Mouse (Mus musculus): Measurements from ENCODE around the gene Mpi.

Mpi gene

GRCm38 (mm10) chr9:57561711-57562099 lies 9.1 kb upstream of the Mpi start:
- no peak for DNase-seq (ENCODE audit: low read depth, low spot score)

DNA sequence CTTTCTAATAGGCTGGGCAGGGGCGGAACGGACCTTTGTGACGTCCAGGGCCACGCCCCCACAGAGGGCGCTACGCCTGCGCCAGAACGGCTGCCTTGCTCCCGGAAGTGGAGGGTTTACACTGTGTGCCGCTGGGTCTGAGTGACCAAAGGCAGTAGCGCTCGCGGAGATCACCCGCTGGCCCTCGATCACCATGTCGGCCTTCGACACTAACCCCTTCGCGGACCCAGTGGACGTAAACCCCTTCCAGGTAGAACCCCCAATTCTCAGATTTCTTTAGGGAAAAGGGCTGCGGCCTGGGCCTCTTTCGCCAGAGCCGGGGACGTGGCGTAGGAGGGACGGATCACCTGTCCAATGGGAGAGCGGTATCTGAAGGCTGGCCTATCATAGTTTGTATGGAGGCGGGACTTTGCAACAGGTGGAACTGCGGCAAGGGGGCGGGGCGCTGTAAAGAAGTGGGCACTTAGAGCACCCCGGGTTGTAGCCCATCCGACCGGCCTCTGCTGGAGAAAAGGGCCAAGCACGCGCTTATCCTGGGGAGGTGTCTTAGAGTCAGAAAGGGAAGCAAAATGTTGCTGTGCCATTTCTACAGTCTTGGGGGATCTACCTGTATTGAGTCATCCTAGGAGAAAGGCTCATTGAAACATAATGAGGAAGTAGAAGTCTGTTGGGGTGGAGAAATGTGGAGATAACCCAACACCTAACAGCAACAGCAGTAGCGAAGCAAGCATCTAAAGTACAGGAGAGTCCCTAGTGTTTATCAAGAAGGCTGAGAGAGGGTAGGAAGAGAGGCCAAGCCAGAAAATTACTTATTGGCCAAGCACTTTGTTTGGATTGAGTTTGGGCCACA lies 8.5 kb upstream of the Mpi start, which contains the start of gene Scamp2:
Gene Scamp2, plus strand, starts transcription at position 83 of the 850 bp plus-strand sequence.
- peak; percentile 93 for DNase-seq (ENCODE audit: low read depth, low spot score)

- no peak for DNase-seq (ENCODE audit: low read depth, low spot score)
These were observed 7.7 kb upstream of the Mpi start for GRCm38 (mm10) chr9:57560263-57560662.

GRCm38 (mm10) chr9:57559568-57559967 lies 7.0 kb upstream of the Mpi start:
- DNase-seq (ENCODE audit: low read depth, low spot score), result no peak

DNA sequence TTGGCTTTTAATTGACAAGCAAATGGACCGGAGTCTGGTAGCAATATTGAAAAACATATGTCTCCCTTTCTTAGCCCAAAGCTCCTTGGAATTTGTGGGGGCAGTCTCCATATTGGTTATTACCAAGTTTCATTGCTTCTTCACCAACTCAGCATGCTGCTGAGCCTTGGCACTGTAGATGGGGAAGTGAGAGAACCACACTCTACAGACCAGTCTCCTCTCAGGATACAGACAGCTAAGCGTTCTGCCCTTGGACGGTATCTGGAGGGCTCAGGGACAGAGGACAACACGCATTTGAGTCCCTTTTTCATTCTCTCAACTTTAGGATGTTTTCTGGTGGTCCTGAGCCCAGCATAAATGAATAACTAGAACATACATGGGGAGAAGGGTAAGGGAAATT lies 6.1 kb upstream of the Mpi start:
- DNase-seq (ENCODE audit: low read depth, low spot score), result no peak

GRCm38 (mm10) chr9:57557215-57557614 lies 4.7 kb upstream of the Mpi start:
- DNase-seq (ENCODE audit: low read depth, low spot score), result no peak

DNA sequence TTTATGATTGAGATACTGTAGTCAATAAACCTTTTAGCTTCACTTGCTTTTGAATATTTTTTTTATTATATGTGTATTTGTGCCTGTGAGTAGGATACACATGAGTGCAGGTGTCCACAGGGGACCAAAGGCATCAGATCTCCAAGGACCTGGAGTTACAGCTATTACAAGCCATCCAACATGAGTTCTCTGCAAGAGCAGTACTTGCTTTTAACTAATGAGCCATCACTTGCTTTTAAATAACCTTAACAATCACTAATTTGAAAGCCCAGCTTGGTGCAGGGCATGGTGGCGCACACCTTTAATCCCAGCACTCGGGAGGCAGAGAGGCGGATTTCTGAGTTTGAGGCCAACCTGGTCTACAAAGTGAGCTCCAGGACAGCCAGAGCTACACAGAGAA lies 2.2 kb upstream of the Mpi start:
- DNase-seq (ENCODE audit: low read depth, low spot score), result no peak

- no peak for DNase-seq (ENCODE audit: low read depth, low spot score)
These were observed 556 bp upstream of the Mpi start for GRCm38 (mm10) chr9:57553119-57553518.

- no peak for DNase-seq (ENCODE audit: low read depth, low spot score)
These were observed 2.3 kb downstream of the Mpi start for GRCm38 (mm10) chr9:57550126-57550862.

- no peak for DNase-seq (ENCODE audit: low read depth, low spot score)
These were observed 3.4 kb downstream of the Mpi start for GRCm38 (mm10) chr9:57549186-57549585.

GRCm38 (mm10) chr9:57547869-57548268 lies 4.7 kb downstream of the Mpi start:
- peak; percentile 51 for DNase-seq (ENCODE audit: low read depth, low spot score)

GRCm38 (mm10) chr9:57547287-57547686 lies 5.3 kb downstream of the Mpi start:
- DNase-seq (ENCODE audit: low read depth, low spot score), result no peak

DNA sequence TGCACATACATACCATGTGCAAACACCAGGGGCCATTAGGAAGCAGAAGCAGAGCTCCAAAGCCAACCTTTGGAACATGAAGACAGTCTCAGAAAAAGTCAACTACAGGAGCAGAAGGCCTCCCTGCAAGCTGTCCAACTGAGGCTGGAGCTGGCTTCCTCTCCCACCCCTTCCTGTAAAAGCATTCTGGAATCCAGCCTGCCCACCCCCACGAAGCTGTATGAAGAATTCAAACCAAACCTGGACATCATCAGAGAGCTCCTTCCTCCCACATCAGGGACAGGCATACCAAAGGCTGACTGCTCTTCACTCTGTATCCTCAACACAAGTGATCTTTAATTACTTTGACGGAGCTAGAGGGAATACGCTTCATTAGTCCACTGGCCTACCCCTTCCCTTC lies 8.6 kb downstream of the Mpi start:
- DNase-seq (ENCODE audit: low read depth, low spot score), result no peak

DNA sequence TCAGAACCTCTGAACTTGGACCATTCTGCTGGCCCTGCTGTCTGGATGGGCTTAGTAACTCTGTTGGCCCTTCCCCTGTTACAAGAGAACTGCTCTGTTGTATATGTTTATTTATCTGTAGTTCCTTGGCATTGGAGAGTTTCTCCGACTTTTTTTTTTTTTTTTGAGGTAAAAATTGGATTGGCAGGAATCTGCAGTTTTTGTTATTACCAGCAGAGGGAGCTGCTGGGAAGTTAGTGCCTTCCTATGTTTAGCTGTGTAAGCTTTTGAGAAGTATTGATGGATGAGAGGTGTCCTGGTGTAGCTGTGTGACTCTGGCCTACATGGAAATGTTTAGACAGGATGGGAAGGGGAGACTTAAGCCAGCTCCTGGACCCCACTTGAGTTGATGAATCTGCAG lies 11.3 kb downstream of the Mpi start:
- DNase-seq (ENCODE audit: low read depth, low spot score), result no peak

GRCm38 (mm10) chr9:57539550-57539949 lies 13.0 kb downstream of the Mpi start:
- no peak for DNase-seq (ENCODE audit: low read depth, low spot score)

DNA sequence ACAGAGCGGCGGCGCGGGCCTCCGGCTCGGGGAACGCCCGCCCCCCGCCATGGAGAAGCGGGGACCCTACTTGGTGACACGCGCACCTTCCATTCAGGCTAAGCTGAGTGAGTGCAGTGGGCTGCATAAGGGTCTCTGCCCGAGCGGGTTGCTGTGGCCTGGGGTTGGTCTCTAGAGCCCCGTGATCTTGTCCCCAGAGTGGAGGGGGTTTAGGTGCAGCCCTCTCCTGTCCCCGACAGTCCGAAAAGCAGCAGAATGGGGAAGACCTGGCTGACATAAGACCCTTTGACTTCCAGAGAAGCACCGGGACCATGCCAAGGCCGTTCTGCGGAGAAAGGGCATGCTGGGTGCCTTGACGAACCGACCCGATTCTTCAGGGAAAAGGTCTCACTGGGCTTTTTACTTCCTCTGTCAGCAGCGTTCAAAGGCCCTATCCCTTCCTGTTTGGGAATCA lies 14.8 kb downstream of the Mpi start:
- no peak for DNase-seq (ENCODE audit: low read depth, low spot score)

- peak; percentile 89 for DNase-seq (ENCODE audit: low read depth, low spot score)
These were observed 15.4 kb downstream of the Mpi start, which contains the start of gene Fam219b for GRCm38 (mm10) chr9:57537044-57537727. Gene Fam219b, plus strand, starts transcription at chr9:57537528.

- DNase-seq (ENCODE audit: low read depth, low spot score), result no peak
These were observed 16.2 kb downstream of the Mpi start for GRCm38 (mm10) chr9:57536362-57536761.

DNA sequence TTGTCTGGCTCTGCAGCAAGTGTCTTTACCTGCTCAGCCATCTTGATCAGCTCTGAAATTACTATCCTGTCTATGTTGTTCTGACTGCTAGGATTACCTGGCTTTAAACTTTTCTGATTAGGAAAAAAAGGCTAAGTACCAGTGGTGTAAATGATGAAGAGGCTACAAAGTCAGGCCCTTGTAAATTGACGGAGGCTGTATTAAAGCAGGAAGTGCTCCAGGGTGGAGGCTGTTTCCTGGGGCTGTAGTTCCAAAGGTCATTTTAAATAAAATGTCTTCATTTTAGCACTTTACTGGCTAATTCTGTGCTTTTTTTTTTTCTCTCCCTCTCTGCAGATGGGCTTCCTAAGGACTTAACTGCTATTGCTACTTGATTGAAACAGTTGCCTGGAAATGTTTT lies 20.6 kb downstream of the Mpi start:
- DNase-seq (ENCODE audit: low read depth, low spot score), result no peak

- no peak for DNase-seq (ENCODE audit: low read depth, low spot score)
These were observed 26.1 kb downstream of the Mpi start for GRCm38 (mm10) chr9:57526435-57526834.

DNA sequence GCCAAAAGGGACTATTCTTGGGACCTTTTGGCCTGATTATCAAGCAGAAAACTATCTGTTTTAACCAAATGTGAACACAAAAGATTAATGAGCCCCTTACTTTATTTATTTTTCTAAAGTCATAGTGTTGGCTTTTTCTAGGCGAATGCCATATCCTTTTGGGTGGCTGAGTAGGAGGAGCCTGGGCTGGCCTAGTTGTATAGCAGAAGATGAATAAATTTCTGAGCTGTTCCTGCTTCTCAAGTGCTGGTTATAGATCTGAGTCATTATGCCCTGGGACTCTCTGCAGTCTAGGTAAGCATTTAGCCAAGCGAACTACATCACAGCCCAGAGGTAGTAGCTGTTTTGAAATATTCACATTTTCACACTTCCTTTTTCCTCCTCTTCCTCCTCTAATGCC lies 27.0 kb downstream of the Mpi start:
- no peak for DNase-seq (ENCODE audit: low read depth, low spot score)

DNA sequence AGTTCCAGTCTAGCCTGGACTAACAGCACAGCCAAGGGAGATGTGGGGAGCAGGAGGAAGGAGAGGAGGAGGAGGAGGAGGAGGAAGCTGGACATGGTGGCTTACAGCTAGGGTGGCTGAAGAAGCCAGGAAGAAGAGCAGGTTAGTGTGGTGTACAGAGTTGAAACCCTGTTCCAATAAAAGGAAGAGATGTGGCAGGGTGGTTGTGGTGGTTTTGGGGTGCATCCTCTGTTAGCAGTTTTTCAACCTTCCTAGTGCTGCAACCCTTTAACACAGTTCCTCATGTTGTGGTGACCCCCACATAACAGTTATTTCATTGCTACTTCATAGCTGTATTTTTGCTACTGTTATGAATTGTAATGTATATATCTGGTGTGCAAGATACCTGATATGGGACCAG lies 28.1 kb downstream of the Mpi start:
- no peak for DNase-seq (ENCODE audit: low read depth, low spot score)
